Mouse (Mus musculus) cerebral cortex, adult 2 months (tissue): ENCODE measurements around the gene Nt5c3b.

Source experiments
- WGBS: fragments of 180-500 bp; shearing (Covaris S2); methylation state at CpG from one replicate; pipeline ENCODE4 v1.1.7; 2018; 5-methylcytosine and 5-hydroxymethylcytosine counted together

Nt5c3b gene

GRCm38 (mm10) chr11:100379311-100379710, 62.3 kb downstream of the Nt5c3b start:
- WGBS = 90% methylated on average over 4 of the region's 4 CpGs

- WGBS = 83% methylated on average over 5 of the region's 5 CpGs
These were observed 63.2 kb downstream of the Nt5c3b start for GRCm38 (mm10) chr11:100378446-100378845.

GRCm38 (mm10) chr11:100377989-100378388, 63.6 kb downstream of the Nt5c3b start:
- WGBS = 96% methylated on average over 14 of the region's 14 CpGs

GRCm38 (mm10) chr11:100376746-100377389, 64.7 kb downstream of the Nt5c3b start:
- WGBS = 90% methylated on average over 21 of the region's 21 CpGs

- WGBS = 79% methylated on average over 4 of the region's 4 CpGs
These were observed 65.6 kb downstream of the Nt5c3b start for GRCm38 (mm10) chr11:100376005-100376404.

- 93% methylated on average over 9 of the region's 9 CpGs for WGBS
These were observed 66.5 kb downstream of the Nt5c3b start for GRCm38 (mm10) chr11:100375127-100375526.
